Mouse (Mus musculus): Measurements from ENCODE around the gene Gm10037.
"Not testable (repeated sequence)": the region's sequence is repeated elsewhere in the genome, so short reads cannot be mapped to it uniquely, and the experiment has no call there.

The Gm10037 gene

DNA sequence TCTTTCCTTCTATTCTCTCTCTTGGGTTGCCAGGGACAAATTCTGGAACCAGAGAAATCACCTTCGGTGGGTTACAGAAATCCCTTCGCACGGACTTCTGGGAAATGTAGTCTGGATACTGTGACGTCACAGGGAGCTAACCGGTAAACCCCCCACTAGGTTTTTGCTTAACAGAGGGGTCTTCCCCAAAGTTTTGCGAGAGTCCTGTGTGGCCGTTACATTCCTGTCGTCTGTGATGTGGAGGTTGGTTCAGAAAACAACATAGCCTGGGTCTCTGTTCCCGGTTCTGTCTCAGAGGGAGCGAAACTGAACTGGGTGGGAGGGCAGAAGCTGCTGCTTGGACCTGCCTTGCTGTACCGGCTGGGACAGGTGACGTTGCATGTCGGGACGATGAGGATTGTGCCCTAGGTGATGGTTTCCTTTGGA lies at the start of gene Gm10037:
Gene Gm10037 (plus strand): TSS at position 196 of the 426 bp plus-strand sequence.
- DNase-seq (ENCODE audit: extremely low spot score) = peak; percentile 73

DNA sequence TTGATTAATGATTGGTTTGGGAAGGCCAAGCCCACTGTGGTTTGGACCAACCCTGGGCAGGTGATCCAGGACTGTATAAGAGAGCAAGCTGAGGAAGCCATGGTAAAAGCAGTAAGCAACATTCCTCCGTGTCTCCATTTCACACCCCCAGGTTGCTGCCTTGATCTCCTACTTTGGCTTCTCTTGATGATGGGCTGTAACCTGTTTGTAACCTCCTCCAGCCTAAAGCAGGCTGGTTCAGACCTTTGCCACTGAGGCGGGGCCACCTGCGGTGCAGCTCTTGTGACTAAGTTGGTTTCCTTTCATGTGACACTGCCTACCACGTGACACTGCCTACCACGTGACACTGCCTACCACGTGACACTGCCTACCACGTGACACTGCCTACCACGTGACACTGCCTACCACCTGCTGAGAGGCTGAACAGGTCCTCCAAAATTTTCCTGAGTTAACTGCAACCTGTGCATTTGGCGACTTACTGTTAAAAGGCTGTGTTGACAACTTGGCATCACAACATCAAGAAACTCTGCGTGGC lies 38.9 kb upstream of the Gm10037 start:
- DNase-seq (ENCODE audit: extremely low spot score) = no peak

DNA sequence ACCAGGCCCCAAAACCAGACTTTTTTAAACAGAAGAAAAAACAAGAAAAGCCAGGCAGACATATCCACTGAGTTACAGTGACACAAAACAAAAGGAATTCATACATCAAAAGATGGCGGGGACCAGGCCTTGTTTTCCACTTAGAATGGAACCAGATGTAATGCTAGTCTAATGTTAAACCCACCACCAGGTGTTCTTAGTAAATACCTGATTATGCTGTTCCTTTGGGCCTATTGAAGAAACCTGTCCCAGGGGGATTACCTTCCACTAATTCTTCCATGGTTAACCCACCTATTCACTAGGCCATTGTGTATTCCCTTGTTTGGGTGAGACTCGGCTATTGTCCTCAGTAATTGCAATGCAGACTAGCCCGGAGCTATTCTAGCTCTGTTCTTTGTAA lies 32.3 kb upstream of the Gm10037 start:
- no peak for DNase-seq (ENCODE audit: extremely low spot score)

DNA sequence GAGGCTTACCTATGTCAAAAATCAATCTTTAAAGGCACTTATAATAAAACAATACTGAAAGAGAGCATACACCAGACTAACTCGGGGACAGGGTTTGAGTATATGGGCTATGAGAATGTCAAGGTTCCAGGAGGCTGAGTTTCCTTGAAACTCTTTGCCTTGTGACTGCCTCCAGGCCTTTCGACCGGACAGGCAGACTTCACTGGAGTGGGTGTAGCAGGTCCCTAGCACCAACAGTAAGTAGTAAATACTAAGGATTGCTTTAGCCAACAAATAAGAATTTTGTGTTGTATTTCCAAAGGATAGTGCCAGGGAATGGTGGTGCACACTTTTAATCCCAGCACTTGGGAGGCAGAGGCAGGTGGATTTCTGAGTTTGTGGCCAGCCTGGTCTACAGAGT lies 31.8 kb upstream of the Gm10037 start:
- DNase-seq (ENCODE audit: extremely low spot score) = not testable (repeated sequence)

DNA sequence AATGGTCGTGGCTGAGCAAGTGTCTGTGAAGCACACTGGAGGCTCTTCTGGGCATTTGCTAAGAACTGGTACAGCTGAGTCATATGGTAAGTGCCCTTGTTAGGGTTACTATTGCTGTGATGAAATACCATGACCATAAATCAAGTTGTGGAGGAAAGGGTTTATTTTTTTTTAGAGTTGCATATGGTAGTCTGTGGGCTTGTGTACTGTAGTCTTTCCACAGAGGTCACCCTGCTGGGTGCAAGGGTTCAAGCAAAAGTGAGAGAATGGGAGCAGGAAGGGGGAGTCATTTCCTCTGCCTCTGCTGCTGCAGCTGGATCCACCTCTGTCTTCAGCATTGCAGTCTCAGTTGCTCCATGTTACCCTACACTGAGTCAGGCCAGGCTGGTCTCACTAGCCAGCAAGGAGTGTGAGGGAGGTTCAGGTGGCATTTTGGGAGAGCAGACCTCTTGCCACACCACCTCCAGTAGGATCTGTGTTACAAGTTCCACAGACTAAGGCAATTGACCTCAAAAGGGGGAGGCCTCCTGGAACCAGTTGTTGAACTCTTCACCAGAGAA lies 19.2 kb upstream of the Gm10037 start:
- DNase-seq (ENCODE audit: extremely low spot score) = no peak

DNA sequence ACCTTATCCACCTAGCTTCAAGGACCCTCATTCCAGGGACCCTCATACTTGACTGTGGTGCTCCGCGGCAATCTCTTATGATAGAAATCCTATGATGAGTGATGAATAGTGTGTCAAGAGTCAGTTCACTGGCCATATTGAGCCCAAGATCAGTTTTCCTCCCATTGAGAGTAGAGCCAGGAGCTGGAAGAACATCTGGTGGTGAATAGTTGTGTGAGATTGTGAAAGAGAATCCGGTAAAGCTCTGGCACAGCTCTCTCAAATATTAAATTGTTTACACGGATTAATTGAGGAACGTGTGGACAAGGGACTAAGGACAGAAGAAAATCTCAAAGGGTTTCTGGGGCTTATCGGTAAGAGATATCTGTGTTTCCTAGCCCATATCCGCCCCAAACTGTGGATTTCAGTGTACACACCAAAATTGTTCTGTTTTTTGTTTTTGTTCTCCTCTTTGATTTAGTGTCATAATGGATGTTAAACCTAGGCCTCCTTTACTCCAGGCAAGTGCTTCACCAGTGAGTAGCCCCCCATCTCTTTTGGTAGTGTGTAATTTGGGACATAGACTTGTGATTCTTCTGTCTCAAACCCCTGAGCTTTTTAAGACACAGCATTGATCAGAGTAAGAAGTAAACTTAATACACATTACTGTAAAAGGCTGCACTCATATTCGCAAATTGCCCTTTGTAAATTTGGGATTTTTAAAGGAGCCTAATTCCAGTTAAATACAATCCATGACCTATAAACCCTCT lies 17.8 kb upstream of the Gm10037 start:
- DNase-seq (ENCODE audit: extremely low spot score) = no peak

DNA sequence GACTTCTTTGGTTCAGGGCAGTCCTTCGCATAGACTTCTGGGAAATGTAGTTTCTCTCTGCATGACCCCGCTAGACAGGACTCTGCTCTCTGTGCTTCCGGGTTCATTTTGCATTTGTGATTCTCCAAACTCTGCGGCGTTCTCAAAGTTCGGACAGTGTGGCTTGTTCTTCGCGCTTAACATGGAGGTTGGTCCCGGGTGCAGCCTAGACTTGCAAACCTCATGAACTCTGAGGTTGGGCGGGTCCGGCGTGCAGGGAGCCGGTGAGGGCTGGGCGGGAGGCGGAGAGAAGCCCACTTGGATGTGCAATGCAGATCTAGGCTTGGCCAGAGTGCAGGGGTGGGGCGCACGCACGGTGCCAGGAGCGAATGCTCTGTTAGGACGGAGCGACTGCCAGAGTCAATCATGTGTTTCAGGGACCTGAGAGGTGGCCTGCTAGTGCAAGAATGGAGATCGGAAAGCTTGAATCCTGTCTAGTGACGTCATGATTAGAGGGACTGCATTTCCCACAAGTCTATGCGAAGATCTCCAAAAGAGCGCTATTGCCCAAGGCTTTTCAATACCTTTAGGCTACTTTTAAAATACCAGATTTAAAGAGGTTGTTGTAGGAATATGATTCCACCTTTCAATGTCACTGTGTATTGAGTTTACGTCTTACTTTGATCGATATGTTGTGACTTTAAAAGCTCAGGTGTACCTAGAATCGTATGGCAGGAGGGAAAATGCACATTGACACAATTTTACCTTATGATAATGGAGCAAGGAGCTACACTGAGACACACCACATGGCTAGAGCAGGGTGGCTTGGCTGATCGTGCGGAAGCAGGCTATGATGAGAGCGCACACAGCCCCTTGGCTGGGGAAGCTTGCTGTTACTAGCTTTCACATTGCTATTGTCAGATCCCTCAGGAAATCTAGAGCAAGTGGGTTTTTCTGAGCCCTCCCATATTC lies 16.9 kb upstream of the Gm10037 start, which contains the start of gene Zfp273:
Gene Zfp273 (plus strand): TSS at position 31 of the 951 bp plus-strand sequence.
- peak; percentile 87 for DNase-seq (ENCODE audit: extremely low spot score)

DNA sequence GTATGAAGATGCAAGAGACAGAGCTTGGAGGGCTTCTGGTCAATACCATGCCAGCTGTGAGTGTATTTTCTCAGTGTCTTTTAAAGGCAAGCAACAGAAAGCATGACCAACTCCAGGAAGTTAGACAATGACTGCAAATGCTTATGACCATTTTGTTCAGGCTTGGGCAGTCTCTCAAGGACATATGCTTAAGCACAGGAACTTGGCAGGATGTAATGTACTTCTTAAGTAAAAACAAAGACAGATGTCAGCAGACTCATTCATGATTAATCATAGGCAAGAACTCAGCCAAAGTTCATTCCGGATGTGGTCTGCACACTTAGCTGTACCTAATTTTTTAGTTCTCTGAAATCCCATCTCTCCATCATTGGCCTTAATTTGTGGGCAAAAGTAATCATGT lies 12.3 kb upstream of the Gm10037 start:
- DNase-seq (ENCODE audit: extremely low spot score) = no peak

DNA sequence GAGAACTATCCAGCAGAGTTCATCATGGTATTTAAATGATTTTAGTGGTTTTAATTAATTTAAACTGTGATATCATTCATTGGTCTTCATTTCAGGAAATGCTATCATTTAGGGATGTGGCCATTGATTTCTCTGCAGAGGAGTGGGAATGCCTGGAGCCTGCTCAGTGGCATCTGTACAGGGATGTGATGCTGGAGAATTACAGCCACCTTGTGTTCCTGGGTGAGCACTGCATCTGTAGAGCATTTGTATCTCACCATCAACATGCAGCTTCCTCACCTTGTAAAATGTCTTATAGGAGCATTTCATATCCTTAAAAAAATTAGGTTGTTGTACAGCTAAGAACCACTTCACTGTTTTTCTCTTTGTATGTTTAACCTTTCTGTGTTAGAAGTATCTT lies 2.2 kb downstream of the Gm10037 start:
- DNase-seq (ENCODE audit: extremely low spot score) = not testable (repeated sequence)

DNA sequence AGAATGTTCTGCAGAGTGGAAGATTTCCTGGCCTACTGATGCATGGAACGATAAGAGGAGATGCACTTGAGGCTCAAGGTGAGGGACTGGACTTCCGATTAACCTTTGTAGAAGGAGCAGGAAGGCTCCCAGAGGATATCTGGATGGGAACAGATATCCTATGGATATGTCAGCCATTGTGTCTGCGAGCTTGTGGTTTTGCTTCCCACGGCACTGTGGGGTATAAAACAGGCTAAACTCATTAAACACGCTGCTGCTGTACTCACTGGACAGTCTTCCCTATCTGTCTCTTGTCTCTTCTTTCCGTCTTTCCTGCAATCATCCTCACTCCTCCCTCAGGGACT lies 12.8 kb downstream of the Gm10037 start:
- DNase-seq (ENCODE audit: extremely low spot score) = no peak

DNA sequence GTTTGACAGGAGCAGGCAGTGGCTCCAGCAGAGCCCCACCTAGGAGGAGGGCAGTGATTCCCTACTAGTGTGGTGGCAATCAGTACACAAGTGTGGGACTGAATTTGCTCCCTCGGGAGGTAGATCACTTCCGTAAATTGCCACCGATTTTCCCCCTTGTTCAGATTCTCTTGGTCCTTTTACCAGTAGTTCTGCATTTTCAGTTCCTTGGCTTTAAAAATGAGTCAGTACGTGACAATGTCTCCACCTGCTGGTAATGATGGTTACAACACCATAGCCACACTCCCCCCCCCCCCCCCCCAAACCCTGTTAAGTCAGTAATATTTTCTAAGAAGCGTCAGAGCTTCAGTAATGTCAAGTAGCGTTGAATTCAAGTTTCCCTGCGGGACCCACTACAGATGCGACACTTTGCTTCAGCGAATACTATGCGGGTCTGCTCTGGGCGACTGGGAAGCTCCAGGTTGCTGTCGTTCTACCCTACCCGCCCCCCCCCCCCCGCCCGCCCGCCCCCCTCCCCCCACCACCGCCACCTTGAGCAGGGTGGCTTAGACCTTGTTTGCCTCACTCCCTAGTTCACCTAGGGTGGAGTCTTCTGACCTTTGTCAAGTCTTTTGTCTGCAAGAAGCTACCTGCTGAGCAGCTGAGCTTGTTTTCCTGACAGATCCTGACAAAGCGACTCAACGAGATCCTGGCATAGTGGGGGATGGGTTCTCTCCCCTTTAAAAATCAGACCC lies 13.4 kb downstream of the Gm10037 start:
- peak; percentile 77 for DNase-seq (ENCODE audit: extremely low spot score)

DNA sequence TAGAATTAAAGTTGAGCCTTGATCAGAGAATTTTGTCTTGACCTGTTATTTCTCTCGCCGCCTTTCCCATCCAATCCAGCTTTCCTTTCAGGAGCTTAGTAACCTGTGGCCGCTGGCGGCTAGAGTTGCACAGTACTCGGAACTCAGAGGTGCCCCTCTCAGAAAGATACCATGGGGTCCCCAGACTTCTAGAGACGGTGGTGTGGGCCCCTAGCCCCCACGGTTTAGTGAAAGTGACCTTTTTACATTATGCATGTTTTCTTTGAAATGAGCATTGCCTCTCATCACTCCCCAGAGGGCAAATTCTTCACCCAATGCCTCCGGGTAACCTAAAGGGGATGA lies 13.9 kb downstream of the Gm10037 start:
- no peak for DNase-seq (ENCODE audit: extremely low spot score)

DNA sequence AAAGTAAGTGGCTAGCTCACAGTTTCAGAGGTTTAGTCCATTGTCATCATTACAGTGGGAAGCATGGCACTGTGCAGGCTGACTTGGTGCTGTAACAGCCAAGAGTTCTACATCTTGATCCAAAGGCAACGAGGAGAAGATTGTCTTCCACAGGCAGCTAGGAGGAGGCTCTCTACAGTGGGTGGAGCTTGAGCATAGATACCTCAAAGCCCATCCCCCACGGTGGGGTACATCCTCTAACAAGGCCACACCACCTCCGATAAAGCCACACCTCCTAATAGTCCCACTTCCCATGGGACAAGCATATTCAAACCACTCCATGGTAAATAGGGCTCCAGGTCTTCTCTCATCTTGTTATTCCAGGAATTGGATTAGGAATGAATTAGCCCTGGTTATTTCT lies 19.5 kb downstream of the Gm10037 start:
- DNase-seq (ENCODE audit: extremely low spot score) = no peak

DNA sequence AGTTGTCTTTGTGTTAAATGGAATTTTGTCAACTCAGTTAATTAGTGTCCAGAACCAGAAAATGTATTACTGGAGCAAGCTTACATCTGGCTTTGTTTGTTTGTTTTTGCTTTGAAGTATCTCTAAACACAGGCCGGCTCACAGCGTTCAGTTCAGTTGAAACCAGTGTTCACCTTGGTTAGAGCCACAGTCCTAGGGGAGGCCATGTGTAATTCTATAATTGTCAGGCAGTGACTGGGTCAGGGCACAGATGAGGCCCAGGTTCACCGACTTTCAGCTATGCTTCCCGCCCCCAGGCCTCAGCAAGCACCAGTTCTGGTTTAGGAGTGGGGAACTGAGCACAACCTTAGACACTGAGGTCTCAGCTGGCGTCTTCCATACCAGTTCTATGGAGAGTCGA lies 22.2 kb downstream of the Gm10037 start:
- no peak for DNase-seq (ENCODE audit: extremely low spot score)

DNA sequence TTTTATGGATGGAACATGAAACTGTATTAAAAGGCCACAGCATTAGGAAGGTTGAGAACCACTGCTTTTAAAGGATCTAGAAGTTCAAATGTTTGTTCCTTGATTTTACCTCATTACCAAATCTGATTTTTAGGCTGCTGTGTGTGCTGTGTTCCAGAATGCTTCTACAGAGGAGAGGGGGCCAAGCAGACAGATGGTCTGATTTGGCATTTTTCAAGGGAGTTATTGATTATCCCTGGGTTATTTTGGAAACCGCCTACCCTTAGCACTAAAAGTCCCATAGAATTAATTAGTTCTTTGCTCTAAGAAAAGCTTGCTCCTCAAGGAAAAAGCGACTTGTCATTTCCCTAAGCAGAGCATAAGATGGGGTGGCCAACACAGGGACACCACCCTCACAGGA lies 23.1 kb downstream of the Gm10037 start:
- DNase-seq (ENCODE audit: extremely low spot score) = no peak

DNA sequence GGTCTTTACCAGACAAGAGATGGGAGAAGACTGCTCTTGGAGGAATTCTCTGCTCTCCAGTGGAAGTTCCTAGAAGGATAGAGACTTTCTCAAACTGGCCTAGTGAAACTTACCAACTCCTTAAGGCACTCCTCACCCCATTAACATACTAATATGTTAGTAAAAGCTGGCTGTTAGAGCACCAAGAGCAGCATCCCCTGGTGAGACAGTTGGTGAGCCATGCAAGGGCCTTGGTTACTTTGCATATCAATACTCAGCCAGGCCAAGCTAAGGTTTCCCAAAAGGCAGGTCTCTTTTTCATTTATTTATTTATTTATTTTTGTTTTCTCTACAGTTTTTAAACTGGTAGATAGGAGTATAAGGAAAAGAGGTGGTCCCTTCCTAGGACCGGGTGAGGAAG lies 26.4 kb downstream of the Gm10037 start:
- no peak for DNase-seq (ENCODE audit: extremely low spot score)

DNA sequence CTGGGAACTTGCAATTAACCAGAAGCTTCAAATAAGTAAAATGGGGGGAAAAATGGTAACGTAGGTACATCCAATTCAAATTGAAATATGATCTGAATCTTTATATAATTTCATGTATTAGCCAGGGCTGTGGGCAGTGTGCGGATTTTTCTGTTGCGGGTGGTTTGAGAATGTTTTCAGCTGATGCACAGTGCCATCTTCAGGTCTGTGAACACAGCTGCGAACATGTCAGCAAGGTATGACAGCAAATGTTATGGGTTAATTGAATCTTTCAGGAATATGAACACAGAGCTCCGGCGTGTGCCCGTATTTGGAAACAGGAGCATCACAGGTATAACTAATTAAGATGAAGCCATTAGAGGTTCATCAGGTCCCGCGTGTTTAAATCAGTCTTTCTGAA lies 31.6 kb downstream of the Gm10037 start:
- no peak for DNase-seq (ENCODE audit: extremely low spot score)

DNA sequence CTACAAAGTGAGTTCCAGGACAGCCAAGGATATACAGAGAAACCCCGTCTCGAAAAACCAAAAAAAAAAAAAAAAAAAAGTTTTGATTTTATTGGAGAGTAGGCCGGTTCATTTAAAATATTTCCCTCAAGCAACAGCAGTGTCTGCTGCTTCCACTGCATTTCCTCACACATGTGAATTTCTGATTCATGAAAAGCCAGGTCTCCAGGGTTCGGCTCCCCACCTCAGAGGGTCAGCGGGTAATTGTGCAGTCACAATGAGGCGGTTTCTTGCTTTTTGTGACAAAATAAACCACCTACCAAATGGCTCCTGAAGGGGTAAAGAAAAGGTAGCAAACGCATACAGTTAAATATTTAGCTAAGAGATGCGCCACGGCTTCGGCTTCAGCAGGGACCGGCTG lies 32.1 kb downstream of the Gm10037 start, which contains the start of gene BC048507:
Gene BC048507 (plus strand): TSS at position 301 of the 400 bp plus-strand sequence.
- DNase-seq (ENCODE audit: extremely low spot score) = no peak

DNA sequence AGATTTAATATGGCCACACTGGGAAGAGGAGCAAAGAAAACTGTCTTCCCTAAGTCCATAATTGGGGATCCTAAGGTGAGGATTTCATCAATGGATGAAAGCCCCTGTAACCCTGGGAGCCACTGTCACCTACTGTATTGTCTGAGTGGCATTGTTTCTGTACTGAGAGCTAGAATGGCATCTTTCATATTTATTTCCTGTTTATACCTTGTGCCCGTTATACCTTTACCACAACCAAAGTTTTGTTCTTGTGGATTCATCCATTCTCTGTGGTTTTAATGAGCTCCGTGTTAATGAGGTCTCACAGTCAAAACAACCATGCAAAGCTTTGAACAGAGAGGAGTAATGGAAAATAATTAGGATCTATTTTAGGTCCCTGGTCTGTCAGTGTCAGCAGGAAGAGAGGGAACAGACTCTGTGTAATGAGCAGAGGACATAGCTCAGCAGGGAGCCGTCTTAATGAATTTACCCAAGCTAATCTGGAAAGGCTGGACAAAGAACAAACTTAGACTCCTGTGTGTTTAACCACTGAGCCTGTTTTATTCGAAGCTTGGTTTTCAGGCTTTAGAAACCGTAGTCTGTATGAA lies 34.0 kb downstream of the Gm10037 start:
- no peak for DNase-seq (ENCODE audit: extremely low spot score)

DNA sequence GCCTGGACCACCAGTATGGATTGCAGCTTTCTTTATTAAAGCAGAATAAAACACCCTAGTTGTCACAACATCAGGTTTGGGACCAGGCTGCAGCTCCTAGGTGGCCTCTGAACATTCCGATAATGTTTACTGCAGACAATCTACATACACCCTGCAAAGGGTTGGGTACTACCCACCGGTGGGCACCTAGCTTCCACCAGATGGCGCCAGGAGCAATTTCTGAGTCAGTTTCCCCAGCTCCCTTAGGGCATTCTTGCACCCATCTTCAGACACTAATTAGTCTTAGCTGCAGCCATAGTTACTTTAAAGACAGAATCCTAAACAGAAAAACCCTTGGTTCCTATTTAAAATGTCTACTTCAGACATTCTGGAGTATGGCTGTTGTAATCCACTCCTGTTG lies 37.0 kb downstream of the Gm10037 start:
- no peak for DNase-seq (ENCODE audit: extremely low spot score)

DNA sequence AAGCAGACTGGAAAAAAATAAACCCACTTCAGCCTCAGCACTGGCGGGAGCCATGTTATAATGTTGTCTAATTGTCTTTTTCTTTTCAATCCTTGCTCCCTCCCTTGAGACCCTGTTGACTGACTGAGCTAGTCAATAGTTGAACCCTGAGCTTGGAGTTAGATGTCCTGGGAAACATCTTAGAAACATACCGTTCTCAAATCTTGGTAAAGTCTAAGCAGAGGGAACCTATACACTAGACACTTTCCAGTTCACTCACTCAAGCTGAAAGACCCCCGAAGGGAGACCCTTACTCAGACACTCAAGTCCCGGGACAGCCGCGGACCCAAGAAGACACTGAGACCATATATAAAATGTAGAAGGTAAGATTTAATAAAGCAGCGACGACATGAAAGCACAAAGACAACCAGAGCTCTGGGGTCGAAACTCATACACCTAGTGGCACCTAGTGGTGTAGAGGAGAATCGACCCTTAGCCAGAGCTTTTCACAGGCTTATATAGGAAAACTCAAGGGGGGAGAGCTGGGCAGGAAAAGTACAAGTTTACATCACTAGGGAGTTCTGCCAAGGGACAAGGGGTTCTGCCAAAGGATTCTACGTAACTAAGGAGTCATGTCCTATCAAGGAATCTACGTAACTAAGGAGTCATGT lies 45.3 kb downstream of the Gm10037 start:
- DNase-seq (ENCODE audit: extremely low spot score) = not testable (repeated sequence)

Data from embryo, embryonic 9.5 days (tissue).